Mouse (Mus musculus) liver, adult 2 months (tissue): ENCODE data around the gene Pla2g10.
"Not testable (repeated sequence)": the region's sequence is repeated elsewhere in the genome, so short reads cannot be mapped to it uniquely, and the experiment has no call there.

Experiments
- CTCF ChIP-seq: fragments of 200-500 bp; IDR thresholded peaks from 2 replicates; pipeline ENCODE4 v1.5.1; 2011; ENCODE audit warnings: low read depth, low read length, control low read depth
- POLR2A ChIP-seq: fragments of 200-500 bp; IDR thresholded peaks from 2 replicates; pipeline ENCODE4 v1.6.1; 2011; ENCODE audit warnings: low read length, control low read depth; ENCODE audit not compliant: insufficient read depth; ENCODE audit errors: extremely low read depth

DNA sequence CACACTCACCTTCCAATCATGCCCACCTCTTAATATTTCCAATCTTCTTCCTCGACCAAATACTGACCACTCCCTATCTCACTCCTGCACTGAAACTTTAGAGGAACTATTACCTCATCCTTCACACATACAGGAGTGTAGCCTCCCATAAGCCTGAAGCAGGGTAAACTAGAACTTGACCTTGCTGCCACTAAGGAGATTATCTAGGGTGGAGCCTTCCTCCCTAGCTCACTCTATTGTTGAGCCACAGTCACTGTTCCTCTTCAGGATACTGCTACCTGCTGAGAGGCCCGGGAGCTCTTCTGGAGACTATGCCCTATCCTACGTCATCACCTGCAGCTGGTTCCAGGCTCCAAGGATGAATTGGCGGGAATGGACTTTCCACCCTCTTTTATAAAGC is 8.3 kb upstream of the Pla2g10 start:
- not testable (repeated sequence) for TF ChIP-seq POLR2A, CTCF
